Mouse (Mus musculus) bone marrow, adult 2 months (tissue): ENCODE data around the gene Wwp2. TPM values are rescaled to one million over a fixed set of nuclear protein-coding genes. Genes with fewer than 3 reads are reported as not detected.

ENCODE experiments used
- H3K27ac ChIP-seq: fragments of 200-500 bp; 2 replicates; pipeline ENCODE4 v1.5.1; 2012; ENCODE audit warnings: low read depth, mild to moderate bottlenecking, control low read depth, inconsistent platforms, low read length; ENCODE audit not compliant: control insufficient read depth, poor library complexity, insufficient read depth
- H3K4me1 ChIP-seq: fragments of 200-500 bp; 2 replicates; pipeline ENCODE4 v1.6.1; 2011; ENCODE audit warnings: low read length; ENCODE audit not compliant: control insufficient read depth, insufficient read depth
- H3K4me3 ChIP-seq: fragments of 200-500 bp; replicated peaks from 2 replicates; pipeline ENCODE3; 2011; ENCODE audit warnings: mild to moderate bottlenecking, low read depth, low read length, control low read depth; ENCODE audit not compliant: control insufficient read depth
- CTCF ChIP-seq: fragments of 200-500 bp; IDR thresholded peaks from 2 replicates; pipeline ENCODE4 v1.5.1; 2011; ENCODE audit warnings: low read length, control low read depth; ENCODE audit not compliant: control insufficient read depth, insufficient read depth
- POLR2A ChIP-seq: fragments of 200-500 bp; IDR thresholded peaks from 2 replicates; pipeline ENCODE4 v1.6.1; 2011; ENCODE audit warnings: low read depth, mild to moderate bottlenecking, control low read depth, low read length, borderline replicate concordance; ENCODE audit not compliant: control insufficient read depth
- WGBS: fragments of 180-500 bp; shearing (Covaris S2); methylation state at CpG from one replicate; pipeline ENCODE4 v1.1.7; 2018; 5-methylcytosine and 5-hydroxymethylcytosine counted together
- polyA plus RNA-seq: library from polyadenylated mRNA; stranded (reverse); fragments of >200 nt; gene quantifications from 2 replicates; pipeline ENCODE4 v1.2.4, GENCODE M21; 2011; ENCODE audit warnings: low replicate concordance; ENCODE audit not compliant: missing spikeins, insufficient read depth, insufficient read length

Wwp2 gene
- polyA plus RNA-seq, 1 experiment, result 103 TPM

DNA sequence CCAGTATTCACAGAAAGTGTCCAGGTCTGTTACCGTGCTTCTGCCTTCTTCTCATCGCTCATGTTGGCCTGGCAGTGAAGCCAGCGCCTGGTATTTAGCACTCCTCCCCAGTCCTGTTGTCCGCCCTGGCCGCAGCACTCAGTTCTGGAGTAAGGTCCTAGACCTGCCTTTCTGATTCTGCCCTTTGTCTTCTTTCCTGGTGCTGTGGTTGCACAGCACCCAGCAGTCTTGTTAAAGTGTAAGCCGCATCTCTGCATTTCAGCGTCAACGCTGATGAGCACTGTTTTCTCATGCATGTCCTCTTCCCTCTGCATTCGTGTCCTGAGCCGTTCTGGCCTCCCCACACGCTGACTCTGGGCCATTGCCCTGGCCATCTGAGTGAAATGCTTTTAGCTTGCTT lies 17.2 kb downstream of the Wwp2 start:
- TF ChIP-seq CTCF (no peak), POLR2A (no peak)
- Histone ChIP-seq H3K4me1 (peaks cover 4% of the 10 kb centered on the region), H3K4me3 (no peak overlapping the region), H3K27ac (no peak overlapping the region)
- 94% methylated on average over 11 of the region's 11 CpGs for WGBS

DNA sequence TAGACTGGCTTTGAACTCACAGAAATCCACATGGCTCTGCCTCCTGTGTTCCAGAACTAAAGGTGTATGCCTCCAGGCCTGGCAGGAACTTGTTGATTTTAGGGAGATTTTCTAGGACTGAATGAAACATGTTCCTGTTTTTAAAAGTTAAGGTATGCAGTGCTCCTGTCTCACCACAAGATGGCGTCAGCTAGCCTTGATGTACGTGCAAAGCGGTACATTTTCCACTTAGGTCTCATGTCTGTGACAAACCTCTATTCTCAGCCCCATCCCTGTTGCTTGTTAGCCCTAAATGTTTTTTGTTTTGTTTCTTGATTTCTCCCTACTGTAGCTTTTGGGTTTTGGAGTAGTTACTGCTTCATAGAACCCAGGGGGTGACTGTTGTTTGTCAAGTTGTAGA lies 19.1 kb downstream of the Wwp2 start:
- H3K4me1 ChIP-seq, result no peaks in the 10 kb centered on the region
- WGBS, result under 1% methylated on average over 3 of the region's 3 CpGs
- TF ChIP-seq CTCF (peak; percentile 62), POLR2A (no peak)
- H3K27ac ChIP-seq, result no peak overlapping the region
- no peak overlapping the region for H3K4me3 ChIP-seq

GRCm38 (mm10) chr8:107457725-107458124 lies 21.6 kb downstream of the Wwp2 start:
- no peak for TF ChIP-seq POLR2A
- TF ChIP-seq CTCF, result no peak
- no peak overlapping the region for H3K27ac ChIP-seq
- no peak overlapping the region for H3K4me3 ChIP-seq
- H3K4me1 ChIP-seq, result no peaks in the 10 kb centered on the region
- WGBS, result 86% methylated on average over 4 of the region's 4 CpGs

DNA sequence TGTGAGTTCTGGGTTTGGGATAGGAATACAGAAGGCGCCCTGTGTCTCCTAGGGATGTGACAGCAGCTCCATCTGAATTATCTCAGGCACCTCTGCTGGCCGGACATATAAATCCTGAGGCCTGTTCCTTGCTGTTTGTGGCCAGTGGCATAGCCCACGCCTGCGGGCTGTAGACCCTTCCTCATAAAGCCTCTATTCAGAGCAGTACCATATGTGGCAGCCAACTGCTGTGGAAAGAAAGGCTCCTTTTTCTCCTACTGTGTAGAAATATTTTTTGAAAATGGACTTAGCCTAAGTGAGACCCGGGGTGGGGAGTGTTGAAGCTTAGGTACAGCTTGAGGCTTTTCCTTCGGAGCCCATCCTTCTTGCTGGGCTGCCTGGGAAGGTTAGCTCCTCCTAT lies 22.1 kb downstream of the Wwp2 start:
- TF ChIP-seq CTCF (no peak), POLR2A (no peak)
- no peaks in the 10 kb centered on the region for H3K4me1 ChIP-seq
- no peak overlapping the region for H3K27ac ChIP-seq
- H3K4me3 ChIP-seq, result no peak overlapping the region
- WGBS, result 91% methylated on average over 6 of the region's 6 CpGs

DNA sequence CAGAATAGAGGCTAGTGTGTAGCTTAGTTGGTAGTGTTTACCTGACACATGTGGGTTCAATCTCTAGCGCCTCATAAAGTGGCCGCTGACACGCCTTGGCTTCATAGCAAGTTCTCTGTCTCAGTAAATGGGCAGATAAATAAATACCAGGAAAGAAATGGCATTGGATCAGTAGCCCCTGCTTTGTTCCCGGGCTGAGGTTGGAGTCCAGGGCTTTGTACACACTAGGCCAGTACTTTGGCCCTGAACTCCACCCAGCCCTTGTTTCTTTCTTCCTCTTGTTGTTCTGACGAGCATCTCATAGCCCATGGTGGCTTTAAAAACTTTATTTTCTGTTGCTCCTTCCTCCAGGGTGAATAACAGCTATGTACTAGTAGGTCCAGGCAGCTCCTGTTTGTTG lies 26.3 kb downstream of the Wwp2 start:
- WGBS, result 92% methylated on average over 5 of the region's 5 CpGs
- H3K4me3 ChIP-seq, result no peak overlapping the region
- H3K27ac ChIP-seq, result no peak overlapping the region
- no peaks in the 10 kb centered on the region for H3K4me1 ChIP-seq
- TF ChIP-seq CTCF (no peak), POLR2A (no peak)

GRCm38 (mm10) chr8:107465332-107465990 lies 29.3 kb downstream of the Wwp2 start:
- no peak for TF ChIP-seq POLR2A
- no peak for TF ChIP-seq CTCF
- Histone ChIP-seq H3K27ac (no peak overlapping the region), H3K4me1 (no peaks in the 10 kb centered on the region), H3K4me3 (no peak overlapping the region)
- WGBS, result 76% methylated on average over 3 of the region's 3 CpGs

GRCm38 (mm10) chr8:107466642-107467041 lies 30.5 kb downstream of the Wwp2 start:
- peaks cover under 1% of the 10 kb centered on the region; the same call in 1 of the 2 replicates for H3K4me1 ChIP-seq
- TF ChIP-seq POLR2A, result no peak
- TF ChIP-seq CTCF, result no peak
- 73% methylated on average over 5 of the region's 5 CpGs for WGBS
- H3K4me3 ChIP-seq, result no peak overlapping the region
- no peak overlapping the region for H3K27ac ChIP-seq

GRCm38 (mm10) chr8:107468811-107469302 lies 32.7 kb downstream of the Wwp2 start:
- peaks cover 2% of the 10 kb centered on the region; the same call in 1 of the 2 replicates for H3K4me1 ChIP-seq
- WGBS, result 83% methylated on average over 8 of the region's 8 CpGs

More at GRCm38 (mm10) chr8:107468811-107469302, 32.7 kb downstream of the Wwp2 start:
- TF ChIP-seq POLR2A, result no peak
- TF ChIP-seq CTCF, result no peak
- H3K4me3 ChIP-seq, result no peak overlapping the region
- no peak overlapping the region for H3K27ac ChIP-seq
